Mouse (Mus musculus): Measurements from ENCODE around the gene Nudt19. TPM values are rescaled to one million over a fixed set of nuclear protein-coding genes. Genes with fewer than 3 reads are reported as not detected.
A peak's percentile ranks its signal among the peaks of the same experiment; 100 is the strongest.
"Not testable (repeated sequence)": the region's sequence is repeated elsewhere in the genome, so short reads cannot be mapped to it uniquely, and the experiment has no call there.

The Nudt19 gene
- polyA plus RNA-seq, 1 experiment, result 18.3 TPM

- Histone ChIP-seq H3K36me3 (ENCODE audit: control insufficient read depth, insufficient read depth) (no peaks in the 10 kb centered on the region), H3K4me2 (ENCODE audit: low read depth) (peak overlapping the region; percentile 99), H3ac (ENCODE audit: control insufficient read depth, insufficient read length) (no peak overlapping the region), H3K27me3 (ENCODE audit: control insufficient read depth, insufficient read depth, insufficient read length) (peaks cover 25% of the 10 kb centered on the region), H3K79me2 (ENCODE audit: control insufficient read depth, insufficient read depth) (no peaks in the 10 kb centered on the region), H3K4me3 (peak overlapping the region; percentile 74)
- TF ChIP-seq TCF3 (IDR thresholded peaks at IDR 0.05; ENCODE audit: insufficient read length, low read depth), result no peak
- no peak for TF ChIP-seq CEBPB (IDR thresholded peaks at IDR 0.05; ENCODE audit: insufficient read depth, poor library complexity, severe bottlenecking)
- no peak for TF ChIP-seq REST (IDR thresholded peaks at IDR 0.05; ENCODE audit: insufficient read depth, insufficient read length)
- no peak for TF ChIP-seq POLR2AphosphoS2 (IDR thresholded peaks at IDR 0.05; ENCODE audit: insufficient read length, low read depth)
- TF ChIP-seq TCF12 (IDR thresholded peaks at IDR 0.05; ENCODE audit: insufficient read depth, poor library complexity, severe bottlenecking), result no peak
- no peak for TF ChIP-seq MYOG (IDR thresholded peaks at IDR 0.05; ENCODE audit: control insufficient read depth in 1 of 3, insufficient read depth in 1 of 3, insufficient read length in 2 of 3, low read depth in 2 of 3)
- TF ChIP-seq E2F4 (IDR thresholded peaks at IDR 0.05; ENCODE audit: insufficient read depth), result no peak
- no peak for TF ChIP-seq MYOD1 (IDR thresholded peaks at IDR 0.05; ENCODE audit: control insufficient read depth in 1 of 3, insufficient read length in 2 of 3, low read depth in 2 of 3)
- no peak for TF ChIP-seq POLR2A (IDR thresholded peaks at IDR 0.05; ENCODE audit: insufficient read length, low read depth)
- no peak for TF ChIP-seq USF1 (IDR thresholded peaks at IDR 0.05; ENCODE audit: low read depth)
- no peak for TF ChIP-seq MAX (IDR thresholded peaks at IDR 0.05; ENCODE audit: low read depth)
- TF ChIP-seq SRF (IDR thresholded peaks at IDR 0.05; ENCODE audit: control insufficient read depth, insufficient read length, low read depth), result no peak
Measured at GRCm38 (mm10) chr7:35584068-35584785, 28.1 kb upstream of the Nudt19 start.

DNA sequence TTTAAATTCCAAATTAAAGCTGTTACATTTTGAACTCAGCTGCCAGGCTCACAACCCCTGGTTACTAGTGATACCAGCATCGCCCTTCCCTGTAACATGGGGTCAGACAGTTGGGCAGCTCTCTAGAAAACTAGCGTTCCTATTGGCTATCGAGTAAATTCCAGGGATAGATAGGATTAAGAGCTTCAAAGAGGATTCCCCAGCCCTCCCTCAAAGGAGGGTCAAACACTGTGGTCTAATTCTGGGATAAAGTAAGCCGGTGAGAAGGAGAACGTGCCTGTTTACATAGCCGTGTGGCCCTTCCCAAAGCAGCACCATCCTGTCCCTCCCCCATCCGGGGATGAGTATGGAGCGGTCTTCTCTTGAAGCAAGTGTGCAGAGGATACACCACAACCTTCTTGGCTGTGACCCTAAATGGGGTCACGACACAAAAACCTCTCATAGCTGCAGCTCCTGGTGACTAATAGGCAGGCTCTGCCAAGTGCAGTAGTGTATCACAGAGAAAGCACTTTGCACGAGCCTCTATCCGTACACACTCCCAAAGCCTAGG is 27.4 kb upstream of the Nudt19 start:
- Histone ChIP-seq H3ac (ENCODE audit: control insufficient read depth, insufficient read length) (no peak overlapping the region), H3K36me3 (ENCODE audit: control insufficient read depth, insufficient read depth) (no peaks in the 10 kb centered on the region), H3K79me2 (ENCODE audit: control insufficient read depth, insufficient read depth) (no peaks in the 10 kb centered on the region), H3K27me3 (ENCODE audit: control insufficient read depth, insufficient read depth, insufficient read length) (peaks cover 29% of the 10 kb centered on the region), H3K4me2 (ENCODE audit: low read depth) (no peak overlapping the region), H3K4me3 (no peak overlapping the region)
- no peak for TF ChIP-seq TCF3 (IDR thresholded peaks at IDR 0.05; ENCODE audit: insufficient read length, low read depth)
- no peak for TF ChIP-seq REST (IDR thresholded peaks at IDR 0.05; ENCODE audit: insufficient read depth, insufficient read length)
- no peak for TF ChIP-seq MAX (IDR thresholded peaks at IDR 0.05; ENCODE audit: low read depth)
- no peak for TF ChIP-seq E2F4 (IDR thresholded peaks at IDR 0.05; ENCODE audit: insufficient read depth)
- no peak for TF ChIP-seq POLR2A (IDR thresholded peaks at IDR 0.05; ENCODE audit: insufficient read length, low read depth)
- no peak for TF ChIP-seq TCF12 (IDR thresholded peaks at IDR 0.05; ENCODE audit: insufficient read depth, poor library complexity, severe bottlenecking)
- no peak for TF ChIP-seq POLR2AphosphoS2 (IDR thresholded peaks at IDR 0.05; ENCODE audit: insufficient read length, low read depth)
- no peak for TF ChIP-seq SRF (IDR thresholded peaks at IDR 0.05; ENCODE audit: control insufficient read depth, insufficient read length, low read depth)

DNA sequence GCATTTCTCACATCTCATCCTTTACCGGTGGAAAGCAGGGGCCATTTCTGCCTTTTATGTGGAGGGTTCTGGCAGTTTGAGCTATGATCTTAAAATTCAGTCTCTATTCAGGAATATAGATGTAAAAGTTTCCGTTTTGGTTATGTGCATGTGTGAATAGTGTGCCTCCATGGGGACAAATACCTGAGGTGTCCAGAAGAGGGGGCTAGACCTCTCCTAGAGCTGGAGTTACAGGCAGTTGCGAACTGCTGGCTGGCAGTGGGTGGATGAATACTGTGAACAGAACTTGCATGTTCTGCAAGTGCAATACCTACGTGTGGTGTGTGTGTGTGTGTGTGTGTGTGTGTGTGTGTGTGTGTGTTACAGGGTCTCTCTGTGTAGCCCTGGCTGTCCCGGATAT is 26.6 kb upstream of the Nudt19 start:
- Histone ChIP-seq H3K79me2 (ENCODE audit: control insufficient read depth, insufficient read depth) (no peaks in the 10 kb centered on the region), H3K4me3 (no peak overlapping the region), H3K27me3 (ENCODE audit: control insufficient read depth, insufficient read depth, insufficient read length) (peaks cover 37% of the 10 kb centered on the region), H3K36me3 (ENCODE audit: control insufficient read depth, insufficient read depth) (no peaks in the 10 kb centered on the region), H3K4me2 (ENCODE audit: low read depth) (no peak overlapping the region), H3ac (ENCODE audit: control insufficient read depth, insufficient read length) (no peak overlapping the region)
- TF ChIP-seq E2F4 (IDR thresholded peaks at IDR 0.05; ENCODE audit: insufficient read depth) (no peak), TCF12 (IDR thresholded peaks at IDR 0.05; ENCODE audit: insufficient read depth, poor library complexity, severe bottlenecking) (no peak), POLR2AphosphoS2 (IDR thresholded peaks at IDR 0.05; ENCODE audit: insufficient read length, low read depth) (no peak), MYOG (IDR thresholded peaks at IDR 0.05; ENCODE audit: control insufficient read depth in 1 of 3, insufficient read depth in 1 of 3, insufficient read length in 2 of 3, low read depth in 2 of 3) (no peak), TCF3 (IDR thresholded peaks at IDR 0.05; ENCODE audit: insufficient read length, low read depth) (no peak), MAX (IDR thresholded peaks at IDR 0.05; ENCODE audit: low read depth) (no peak), REST (IDR thresholded peaks at IDR 0.05; ENCODE audit: insufficient read depth, insufficient read length) (no peak), SRF (IDR thresholded peaks at IDR 0.05; ENCODE audit: control insufficient read depth, insufficient read length, low read depth) (no peak), POLR2A (IDR thresholded peaks at IDR 0.05; ENCODE audit: insufficient read length, low read depth) (no peak), MYOD1 (IDR thresholded peaks at IDR 0.05; ENCODE audit: control insufficient read depth in 1 of 3, insufficient read length in 2 of 3, low read depth in 2 of 3) (no peak), CEBPB (IDR thresholded peaks at IDR 0.05; ENCODE audit: insufficient read depth, poor library complexity, severe bottlenecking) (no peak), USF1 (IDR thresholded peaks at IDR 0.05; ENCODE audit: low read depth) (no peak)

GRCm38 (mm10) chr7:35579849-35580248 is 23.7 kb upstream of the Nudt19 start:
- peaks cover 56% of the 10 kb centered on the region for H3K27me3 ChIP-seq (ENCODE audit: control insufficient read depth, insufficient read depth, insufficient read length)

DNA sequence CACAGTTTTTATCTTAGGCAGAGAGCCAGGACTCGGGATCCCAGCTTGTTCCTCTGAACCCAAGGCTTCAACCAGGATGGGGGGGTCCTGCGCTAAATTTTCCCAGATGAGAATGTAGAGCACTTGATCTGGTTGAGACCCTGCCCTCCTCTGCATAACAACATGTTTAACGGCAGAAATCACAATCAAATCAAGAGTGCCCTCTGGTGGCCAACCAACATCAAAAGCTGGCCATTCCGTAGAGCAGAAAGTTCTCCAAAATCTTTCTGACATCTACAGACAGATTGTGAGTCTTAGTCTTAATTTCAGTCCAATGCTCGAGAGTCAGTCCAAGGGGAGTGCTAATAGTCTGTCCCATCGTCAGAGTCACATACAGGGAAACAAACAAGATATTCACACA is 14.8 kb upstream of the Nudt19 start:
- H3K4me3 ChIP-seq; H3K4me2 ChIP-seq (ENCODE audit: low read depth); H3ac ChIP-seq (ENCODE audit: control insufficient read depth, insufficient read length); H3K79me2 ChIP-seq (ENCODE audit: control insufficient read depth, insufficient read depth); H3K36me3 ChIP-seq (ENCODE audit: control insufficient read depth, insufficient read depth): not testable (repeated sequence)
- peaks cover 26% of the 10 kb centered on the region for H3K27me3 ChIP-seq (ENCODE audit: control insufficient read depth, insufficient read depth, insufficient read length)

More at GRCm38 (mm10) chr7:35579849-35580248, 23.7 kb upstream of the Nudt19 start:
- Histone ChIP-seq H3K4me3 (no peak overlapping the region), H3K79me2 (ENCODE audit: control insufficient read depth, insufficient read depth) (no peaks in the 10 kb centered on the region), H3K4me2 (ENCODE audit: low read depth) (no peak overlapping the region), H3K36me3 (ENCODE audit: control insufficient read depth, insufficient read depth) (no peaks in the 10 kb centered on the region), H3ac (ENCODE audit: control insufficient read depth, insufficient read length) (no peak overlapping the region)
- TF ChIP-seq MYOG (IDR thresholded peaks at IDR 0.05; ENCODE audit: control insufficient read depth in 1 of 3, insufficient read depth in 1 of 3, insufficient read length in 2 of 3, low read depth in 2 of 3) (no peak), MYOD1 (IDR thresholded peaks at IDR 0.05; ENCODE audit: control insufficient read depth in 1 of 3, insufficient read length in 2 of 3, low read depth in 2 of 3) (no peak), SRF (IDR thresholded peaks at IDR 0.05; ENCODE audit: control insufficient read depth, insufficient read length, low read depth) (no peak), TCF12 (IDR thresholded peaks at IDR 0.05; ENCODE audit: insufficient read depth, poor library complexity, severe bottlenecking) (no peak), POLR2A (IDR thresholded peaks at IDR 0.05; ENCODE audit: insufficient read length, low read depth) (no peak), E2F4 (IDR thresholded peaks at IDR 0.05; ENCODE audit: insufficient read depth) (no peak), POLR2AphosphoS2 (IDR thresholded peaks at IDR 0.05; ENCODE audit: insufficient read length, low read depth) (no peak), MAX (IDR thresholded peaks at IDR 0.05; ENCODE audit: low read depth) (no peak), TCF3 (IDR thresholded peaks at IDR 0.05; ENCODE audit: insufficient read length, low read depth) (no peak), CEBPB (IDR thresholded peaks at IDR 0.05; ENCODE audit: insufficient read depth, poor library complexity, severe bottlenecking) (no peak), REST (IDR thresholded peaks at IDR 0.05; ENCODE audit: insufficient read depth, insufficient read length) (no peak)

GRCm38 (mm10) chr7:35569724-35570123 is 13.6 kb upstream of the Nudt19 start:
- peaks cover 20% of the 10 kb centered on the region for H3K27me3 ChIP-seq (ENCODE audit: control insufficient read depth, insufficient read depth, insufficient read length)
- H3K4me2 ChIP-seq (ENCODE audit: low read depth); H3K4me3 ChIP-seq; H3K36me3 ChIP-seq (ENCODE audit: control insufficient read depth, insufficient read depth); H3K79me2 ChIP-seq (ENCODE audit: control insufficient read depth, insufficient read depth); H3ac ChIP-seq (ENCODE audit: control insufficient read depth, insufficient read length): not testable (repeated sequence)

- not testable (repeated sequence) for H3K36me3 ChIP-seq (ENCODE audit: control insufficient read depth, insufficient read depth); H3K4me3 ChIP-seq; H3ac ChIP-seq (ENCODE audit: control insufficient read depth, insufficient read length); H3K79me2 ChIP-seq (ENCODE audit: control insufficient read depth, insufficient read depth); H3K4me2 ChIP-seq (ENCODE audit: low read depth)
- H3K27me3 ChIP-seq (ENCODE audit: control insufficient read depth, insufficient read depth, insufficient read length), result peaks cover 23% of the 10 kb centered on the region
Measured at GRCm38 (mm10) chr7:35565965-35566364, 9.9 kb upstream of the Nudt19 start.

Measured in myocyte (in vitro differentiated cells).